Mouse (Mus musculus): ENCODE measurements around the gene Gm10715. TPM values are rescaled to one million over a fixed set of nuclear protein-coding genes. Genes with fewer than 3 reads are reported as not detected.
"Not testable (repeated sequence)": the region's sequence is repeated elsewhere in the genome, so short reads cannot be mapped to it uniquely, and the experiment has no call there.

Gm10715 gene
- not detected in 2 replicates for polyA plus RNA-seq (2015; fragmentation: Nextera tagmentation; extraction: Ambion mirVana)

DNA sequence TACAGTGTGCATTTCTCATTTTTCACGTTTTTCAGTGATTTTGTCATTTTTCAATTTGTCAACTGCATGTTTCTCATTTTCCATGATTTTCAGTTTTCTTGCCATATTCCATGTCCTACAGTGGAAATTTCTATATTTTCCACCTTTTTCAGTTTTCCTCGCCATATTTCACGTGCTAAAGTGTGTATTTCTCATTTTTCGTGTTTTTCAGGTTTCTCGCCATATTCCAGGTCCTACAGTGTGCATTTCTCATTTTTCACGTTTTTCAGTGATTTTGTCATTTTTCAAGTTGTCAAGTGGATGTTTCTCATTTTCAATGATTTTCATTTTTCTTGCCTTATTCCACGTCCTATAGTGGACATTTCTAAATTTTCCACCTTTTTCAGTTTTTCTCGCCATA is at the start of gene Gm10715:
Gene Gm10715, plus strand, starts transcription at position 301 of the 400 bp plus-strand sequence.
- H3K27me3 ChIP-seq (replicated peaks); ATAC-seq; H3K27ac ChIP-seq; H3K36me3 ChIP-seq; H3K9me3 ChIP-seq; H3K4me3 ChIP-seq (replicated peaks); H3K9ac ChIP-seq; H3K4me1 ChIP-seq (replicated peaks); H3K4me2 ChIP-seq (replicated peaks): not testable (repeated sequence)
- WGBS, result 75% methylated on average over 8 of the region's 8 CpGs

DNA sequence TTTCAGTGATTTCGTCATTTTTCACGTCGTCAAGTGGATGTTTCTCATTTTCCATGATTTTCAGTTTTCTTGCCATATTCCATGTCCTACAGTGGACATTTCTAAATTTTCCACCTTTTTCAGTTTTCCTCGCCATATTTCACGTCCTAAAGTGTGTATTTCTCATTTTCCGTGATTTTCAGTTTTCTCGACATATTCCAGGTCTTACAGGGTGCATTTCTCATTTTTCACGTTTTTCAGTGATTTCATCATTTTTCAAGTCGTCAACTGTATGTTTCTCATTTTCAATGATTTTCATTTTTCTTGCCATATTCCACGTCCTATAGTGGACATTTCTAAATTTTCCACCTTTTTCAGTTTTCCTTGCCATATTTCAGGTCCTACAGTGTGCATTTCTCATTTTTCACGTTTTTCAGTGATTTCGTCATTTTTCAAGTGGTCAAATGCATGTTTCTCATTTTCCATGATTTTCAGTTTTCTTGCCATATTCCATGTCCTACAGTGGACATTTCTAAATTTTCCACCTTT is 36.2 kb upstream of the Gm10715 start, which contains the start of gene Gm10722:
Gene Gm10722, plus strand, starts transcription at position 478 of the 528 bp plus-strand sequence.
- not testable (repeated sequence) for H3K36me3 ChIP-seq; H3K27me3 ChIP-seq (replicated peaks); H3K4me2 ChIP-seq (replicated peaks); H3K27ac ChIP-seq; H3K4me3 ChIP-seq (replicated peaks); H3K9me3 ChIP-seq; ATAC-seq; H3K9ac ChIP-seq; H3K4me1 ChIP-seq (replicated peaks)
- 73% methylated on average over 12 of the region's 12 CpGs for WGBS

- H3K4me1 ChIP-seq (replicated peaks); ATAC-seq; H3K4me2 ChIP-seq (replicated peaks); H3K9me3 ChIP-seq; H3K36me3 ChIP-seq; H3K4me3 ChIP-seq (replicated peaks); H3K9ac ChIP-seq; H3K27me3 ChIP-seq (replicated peaks); H3K27ac ChIP-seq: not testable (repeated sequence)
- WGBS, result 66% methylated on average over 8 of the region's 8 CpGs
Observed at GRCm38 (mm10) chr9:3001006-3001405, 35.7 kb upstream of the Gm10715 start.

- ATAC-seq, result peak; percentile 86
- not testable (repeated sequence) for H3K4me2 ChIP-seq (replicated peaks); H3K4me1 ChIP-seq (replicated peaks); H3K27ac ChIP-seq; H3K36me3 ChIP-seq; H3K9ac ChIP-seq; H3K4me3 ChIP-seq (replicated peaks); H3K9me3 ChIP-seq; H3K27me3 ChIP-seq (replicated peaks)
- WGBS, result 68% methylated on average over 9 of the region's 11 CpGs
Observed at GRCm38 (mm10) chr9:3001948-3002659, 34.6 kb upstream of the Gm10715 start.

- H3K9me3 ChIP-seq; H3K27ac ChIP-seq; H3K4me2 ChIP-seq (replicated peaks); H3K4me1 ChIP-seq (replicated peaks); H3K36me3 ChIP-seq; H3K27me3 ChIP-seq (replicated peaks); H3K9ac ChIP-seq; ATAC-seq; H3K4me3 ChIP-seq (replicated peaks): not testable (repeated sequence)
- 75% methylated on average over 6 of the region's 14 CpGs for WGBS
Observed at GRCm38 (mm10) chr9:3002794-3003396, 33.8 kb upstream of the Gm10715 start, which contains the start of gene Gm11168. Gm11168 (plus strand) TSS chr9:3003346.

GRCm38 (mm10) chr9:3006179-3006578 is 30.5 kb upstream of the Gm10715 start:
- not testable (repeated sequence) for H3K9me3 ChIP-seq; H3K27me3 ChIP-seq (replicated peaks); H3K4me1 ChIP-seq (replicated peaks); H3K4me3 ChIP-seq (replicated peaks); H3K36me3 ChIP-seq; H3K27ac ChIP-seq; H3K4me2 ChIP-seq (replicated peaks); ATAC-seq; H3K9ac ChIP-seq
- 80% methylated on average over 1 of the region's 5 CpGs for WGBS

GRCm38 (mm10) chr9:3006636-3007035 is 30.0 kb upstream of the Gm10715 start:
- WGBS, result 72% methylated on average over 8 of the region's 8 CpGs
- H3K27ac ChIP-seq; H3K4me3 ChIP-seq (replicated peaks); H3K4me1 ChIP-seq (replicated peaks); H3K4me2 ChIP-seq (replicated peaks); H3K9ac ChIP-seq; H3K36me3 ChIP-seq; H3K9me3 ChIP-seq; H3K27me3 ChIP-seq (replicated peaks): not testable (repeated sequence)
- ATAC-seq, result peak; percentile 79

GRCm38 (mm10) chr9:3007272-3007671 is 29.4 kb upstream of the Gm10715 start:
- WGBS, result 76% methylated on average over 8 of the region's 9 CpGs
- H3K4me2 ChIP-seq (replicated peaks); H3K4me1 ChIP-seq (replicated peaks); H3K36me3 ChIP-seq; H3K9ac ChIP-seq; H3K27me3 ChIP-seq (replicated peaks); H3K9me3 ChIP-seq; H3K4me3 ChIP-seq (replicated peaks); H3K27ac ChIP-seq: not testable (repeated sequence)
- 0 out of 2 replicates have a peak, but pooled peaks have one; percentile 35 for ATAC-seq

- no CpG with 5 or more reads among the region's 5 CpGs for WGBS
- H3K27ac ChIP-seq; H3K9me3 ChIP-seq; H3K4me3 ChIP-seq (replicated peaks); H3K4me2 ChIP-seq (replicated peaks); H3K4me1 ChIP-seq (replicated peaks); H3K27me3 ChIP-seq (replicated peaks); H3K9ac ChIP-seq; H3K36me3 ChIP-seq: not testable (repeated sequence)
- peak; percentile 49; the same call in 1 of the 2 replicates for ATAC-seq
Observed at GRCm38 (mm10) chr9:3009331-3009730, 27.3 kb upstream of the Gm10715 start.

- not testable (repeated sequence) for H3K4me1 ChIP-seq (replicated peaks); ATAC-seq; H3K9me3 ChIP-seq; H3K9ac ChIP-seq; H3K27me3 ChIP-seq (replicated peaks); H3K27ac ChIP-seq; H3K4me3 ChIP-seq (replicated peaks); H3K36me3 ChIP-seq; H3K4me2 ChIP-seq (replicated peaks)
- WGBS, result 87% methylated on average over 3 of the region's 7 CpGs
Observed at GRCm38 (mm10) chr9:3012054-3012621, 24.5 kb upstream of the Gm10715 start.

DNA sequence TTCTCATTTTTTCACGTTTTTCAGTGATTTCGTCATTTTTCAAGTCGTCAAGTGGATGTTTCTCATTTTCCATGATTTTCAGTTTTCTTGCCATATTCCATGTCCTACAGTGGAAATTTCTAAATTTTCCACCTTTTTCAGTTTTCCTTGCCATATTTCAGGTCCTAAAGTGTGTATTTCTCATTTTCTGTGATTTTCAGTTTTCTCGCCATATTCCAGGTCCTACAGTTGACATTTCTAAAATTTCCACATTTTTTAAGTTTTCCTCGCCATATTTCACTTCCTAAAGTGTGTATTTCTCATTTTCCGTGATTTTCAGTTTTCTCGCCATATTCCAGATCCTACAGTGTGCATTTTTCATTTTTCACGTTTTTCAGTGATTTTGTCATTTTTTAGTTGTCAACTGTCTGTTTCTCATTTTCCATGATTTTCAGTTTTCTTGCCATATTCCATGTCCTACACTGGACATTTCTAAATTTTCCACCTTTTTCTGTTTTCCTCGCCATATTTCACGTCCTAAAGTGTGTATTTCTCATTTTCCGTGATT is 23.9 kb upstream of the Gm10715 start, which contains the start of gene Gm10721:
Gene Gm10721, plus strand, starts transcription at position 408 of the 547 bp plus-strand sequence.
- H3K9me3 ChIP-seq; H3K27ac ChIP-seq; H3K4me3 ChIP-seq (replicated peaks); H3K27me3 ChIP-seq (replicated peaks); H3K4me2 ChIP-seq (replicated peaks); H3K9ac ChIP-seq; H3K36me3 ChIP-seq; H3K4me1 ChIP-seq (replicated peaks): not testable (repeated sequence)
- WGBS, result no CpG with 5 or more reads among the region's 11 CpGs
- peak; percentile 66 for ATAC-seq

- H3K27ac ChIP-seq; H3K4me3 ChIP-seq (replicated peaks); H3K27me3 ChIP-seq (replicated peaks); H3K4me1 ChIP-seq (replicated peaks); H3K4me2 ChIP-seq (replicated peaks); H3K9ac ChIP-seq; H3K9me3 ChIP-seq; H3K36me3 ChIP-seq; ATAC-seq: not testable (repeated sequence)
- 67% methylated on average over 5 of the region's 9 CpGs for WGBS
Observed at GRCm38 (mm10) chr9:3015354-3015753, 21.3 kb upstream of the Gm10715 start, which contains the start of gene Gm10720. Gm10720 (plus strand) TSS chr9:3015654.
